Mouse (Mus musculus) erythroblast, embryonic 14.5 days (primary cell): ENCODE results near the gene Pam16.

Experiments used
- GATA1 ChIP-seq: IDR thresholded peaks from 2 replicates; pipeline ENCODE4 v1.6.1; 2012; ENCODE audit warnings: low read length, inconsistent platforms, mixed read lengths
- TAL1 ChIP-seq: IDR thresholded peaks from 3 replicates; pipeline ENCODE4 v1.6.1; 2012; ENCODE audit warnings: low read length, inconsistent platforms, mixed read lengths

DNA sequence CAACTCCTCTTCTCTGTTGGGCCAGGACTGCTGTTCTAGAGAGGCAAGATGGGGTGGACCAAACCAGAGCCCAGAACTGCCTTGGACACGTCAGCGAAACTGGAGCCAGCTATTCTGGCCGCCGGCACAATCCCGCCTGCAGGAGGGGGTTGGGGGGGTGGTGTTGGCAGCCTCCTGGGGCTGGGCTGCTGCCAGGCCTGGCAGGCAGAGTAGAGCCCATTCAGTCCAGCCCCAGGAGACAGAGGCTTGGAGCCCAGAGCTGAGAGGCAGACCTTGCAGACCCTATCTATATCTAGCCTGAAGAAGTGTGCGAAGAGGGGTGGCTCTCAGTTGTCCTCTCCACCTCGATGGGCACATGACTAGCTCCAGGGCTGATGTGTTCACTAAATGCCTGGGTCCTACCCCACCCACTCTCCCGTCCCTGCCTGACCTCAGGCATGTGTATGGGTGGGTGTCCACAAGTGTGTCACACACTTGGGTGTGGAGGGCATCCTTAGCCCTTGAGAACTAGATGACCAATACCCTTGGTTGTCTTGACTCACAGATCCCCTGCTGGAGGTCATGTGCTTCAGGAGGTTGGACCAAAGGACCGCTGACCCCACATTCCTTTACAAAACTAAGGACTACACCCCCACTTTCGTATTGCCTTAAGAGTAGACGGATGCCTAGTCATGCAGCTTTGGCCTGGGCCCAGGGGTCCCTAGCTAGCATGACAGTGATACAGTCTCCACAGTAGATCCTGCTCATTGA, 19.1 kb upstream of the Pam16 start:
- TF ChIP-seq TAL1 (no peak), GATA1 (no peak)
